In genomic region chr9:94705758-94706026, GRCm38 (mm10) we compare ENCODE assay signal across 18 mouse cellular contexts. TPM values are rescaled to one million over a fixed set of nuclear protein-coding genes. Genes with fewer than 3 reads are reported as not detected.
A peak's percentile ranks its signal among the peaks of the same experiment; 100 is the strongest.
DNase-seq lines count a peak whose midpoint lies in the region; ATAC-seq and TF ChIP-seq lines count a peak whose summit lies in the region.
"Had no signal": no experiment of that assay in that cellular context is flagged by ENCODE, and none has a peak within 500 bp of the region (broad histone marks: within the 10 kb centered on the region; RNA-seq: fewer than 3 reads in every experiment).

No protein-coding gene starts in this region.

- H3K36me3 ChIP-seq in forebrain, postnatal 0 days (ENCODE audit: insufficient read depth), result no peaks in the 10 kb centered on the region
- no peaks in the 10 kb centered on the region for H3K36me3 ChIP-seq in forebrain, embryonic 13.5 days (ENCODE audit: poor library complexity, severe bottlenecking)
- no peaks in the 10 kb centered on the region for H3K36me3 ChIP-seq in hindbrain, embryonic 16.5 days (ENCODE audit: control insufficient read depth, insufficient read depth, low read length)
- no peaks in the 10 kb centered on the region for H3K36me3 ChIP-seq in hindbrain, embryonic 10.5 days
- 0 out of 2 replicates have a peak, but pooled peaks cover 3% of the 10 kb centered on the region for H3K36me3 ChIP-seq in thymus, adult 2 months (ENCODE audit: control insufficient read depth, insufficient read depth, low read length)
- H3K36me3 ChIP-seq: forebrain, embryonic 10.5 days; heart, embryonic 15.5 days; midbrain, embryonic 10.5 days had no signal

- H3K4me3 ChIP-seq in forebrain, postnatal 0 days (ENCODE audit: low read depth, low read length), result no peak overlapping the region
- H3K4me3 ChIP-seq in forebrain, embryonic 13.5 days, result no peak overlapping the region
- no peak overlapping the region for H3K4me3 ChIP-seq in hindbrain, embryonic 16.5 days (ENCODE audit: low read length)
- no peak overlapping the region for H3K4me3 ChIP-seq in hindbrain, embryonic 10.5 days
- no peak overlapping the region for H3K4me3 ChIP-seq in thymus, adult 2 months (ENCODE audit: control insufficient read depth, insufficient read depth, low read length)
- H3K4me3 ChIP-seq: forebrain, embryonic 10.5 days; heart, embryonic 15.5 days; midbrain, embryonic 10.5 days had no signal

- no peak for TF ChIP-seq CTCF in forebrain, postnatal 0 days (IDR thresholded peaks at IDR 0.05; ENCODE audit: low read depth)
- TF ChIP-seq CTCF in thymus, adult 2 months (IDR thresholded peaks at IDR 0.05; ENCODE audit: borderline replicate concordance, control insufficient read depth, extremely low read depth, insufficient read depth, low read length, poor library complexity), result no peak

- WGBS in forebrain, postnatal 0 days, result 80% methylated on average over 2 of the region's 2 CpGs
- WGBS in forebrain, embryonic 13.5 days, result 85% methylated on average over 2 of the region's 2 CpGs
- WGBS in hindbrain, embryonic 16.5 days, result 80% methylated on average over 2 of the region's 2 CpGs
- WGBS in hindbrain, embryonic 10.5 days, result 91% methylated on average over 2 of the region's 2 CpGs
- 95% methylated on average over 2 of the region's 2 CpGs for WGBS in thymus, adult 2 months

- H3K9ac ChIP-seq in forebrain, postnatal 0 days, result no peak overlapping the region
- H3K9ac ChIP-seq in forebrain, embryonic 13.5 days, result no peak overlapping the region
- no peak overlapping the region for H3K9ac ChIP-seq in hindbrain, embryonic 16.5 days (ENCODE audit: low read depth, low read length)
- H3K9ac ChIP-seq: heart, embryonic 15.5 days had no signal

- no peaks in the 10 kb centered on the region for H3K9me3 ChIP-seq in forebrain, postnatal 0 days (ENCODE audit: low read length)
- H3K9me3 ChIP-seq in forebrain, embryonic 13.5 days (replicated peaks), result no peaks in the 10 kb centered on the region
- H3K9me3 ChIP-seq in hindbrain, embryonic 16.5 days (ENCODE audit: control insufficient read depth, low read length), result no peaks in the 10 kb centered on the region
- H3K9me3 ChIP-seq in hindbrain, embryonic 10.5 days, result no peaks in the 10 kb centered on the region
- H3K9me3 ChIP-seq: forebrain, embryonic 10.5 days; heart, embryonic 15.5 days; midbrain, embryonic 10.5 days had no signal

- no peak overlapping the region for H3K4me2 ChIP-seq in forebrain, postnatal 0 days (ENCODE audit: low read depth)
- no peak overlapping the region for H3K4me2 ChIP-seq in forebrain, embryonic 13.5 days
- no peak overlapping the region for H3K4me2 ChIP-seq in hindbrain, embryonic 16.5 days (ENCODE audit: low read length)
- H3K4me2 ChIP-seq: heart, embryonic 15.5 days had no signal

- H3K27ac ChIP-seq in forebrain, postnatal 0 days (ENCODE audit: low read depth, low read length), result no peak overlapping the region
- H3K27ac ChIP-seq in forebrain, embryonic 13.5 days, result no peak overlapping the region
- no peak overlapping the region for H3K27ac ChIP-seq in hindbrain, embryonic 16.5 days (ENCODE audit: low read depth, low read length)
- H3K27ac ChIP-seq in hindbrain, embryonic 10.5 days, result no peak overlapping the region
- no peak overlapping the region for H3K27ac ChIP-seq in thymus, adult 2 months (ENCODE audit: control insufficient read depth, insufficient read depth, low read length)
- H3K27ac ChIP-seq: forebrain, embryonic 10.5 days; heart, embryonic 15.5 days; midbrain, embryonic 10.5 days had no signal

- no peaks in the 10 kb centered on the region for H3K27me3 ChIP-seq in forebrain, postnatal 0 days (ENCODE audit: insufficient read depth, low read length)
- H3K27me3 ChIP-seq in forebrain, embryonic 13.5 days, result no peaks in the 10 kb centered on the region
- H3K27me3 ChIP-seq in hindbrain, embryonic 16.5 days (replicated peaks; ENCODE audit: control insufficient read depth, insufficient read depth, low read length), result no peaks in the 10 kb centered on the region
- no peaks in the 10 kb centered on the region for H3K27me3 ChIP-seq in hindbrain, embryonic 10.5 days (ENCODE audit: insufficient read depth, poor library complexity, severe bottlenecking)
- no peaks in the 10 kb centered on the region for H3K27me3 ChIP-seq in thymus, adult 2 months (ENCODE audit: control insufficient read depth, insufficient read depth, low read length)
- H3K27me3 ChIP-seq: heart, embryonic 15.5 days had no signal

- no peak for DNase-seq in forebrain, postnatal 0 days
- DNase-seq in hindbrain, embryonic 10.5 days (ENCODE audit: low spot score), result no peak
- peak; percentile 1 for DNase-seq in thymus, postnatal 14 days
- DNase-seq in thymus, adult 2 months, result no peak
- no peak for DNase-seq in embryo, embryonic 9.5 days (ENCODE audit: extremely low spot score)
- DNase-seq: adrenal gland, postnatal 25 days; B cell, adult 2 months; kidney, adult 2 months; kidney, postnatal 10 days; liver; lung, adult 18-20 months; right cerebral cortex, postnatal 4 days had no signal

- no peak for TF ChIP-seq POLR2A in thymus, adult 2 months (IDR thresholded peaks at IDR 0.05; ENCODE audit: control insufficient read depth, extremely low read depth, insufficient read depth, low read length, poor library complexity)

- peaks cover 4% of the 10 kb centered on the region for H3K4me1 ChIP-seq in forebrain, postnatal 0 days (ENCODE audit: insufficient read depth)
- 0 out of 2 replicates have a peak, but pooled peaks cover 6% of the 10 kb centered on the region for H3K4me1 ChIP-seq in forebrain, embryonic 13.5 days
- no peaks in the 10 kb centered on the region; the same call in 1 of the 2 replicates for H3K4me1 ChIP-seq in hindbrain, embryonic 16.5 days (ENCODE audit: control insufficient read depth, insufficient read depth, low read depth, low read length)
- peaks cover 15% of the 10 kb centered on the region for H3K4me1 ChIP-seq in hindbrain, embryonic 10.5 days (replicated peaks)
- no peaks in the 10 kb centered on the region; the same call in 1 of the 2 replicates for H3K4me1 ChIP-seq in thymus, adult 2 months (replicated peaks; ENCODE audit: control insufficient read depth, insufficient read depth, low read length)

- ATAC-seq in forebrain, postnatal 0 days, result peak; percentile 12; the same call in 1 of the 2 replicates
- ATAC-seq in forebrain, embryonic 13.5 days, result no peak
- ATAC-seq in hindbrain, embryonic 16.5 days, result 0 out of 2 replicates have a peak, but pooled peaks have one; percentile 18
- ATAC-seq: inflammation-experienced regulatory T-cells, adult 6 months had no signal

RNA-seq across cellular contexts. Expression of gene Slc9a9, which starts 36.0 kb away (rescaled TPM):
- total RNA-seq in forebrain, postnatal 0 days (2014; rRNA removed), result 5.3 and 6.7 TPM in 2 replicates
- polyA plus RNA-seq in forebrain, postnatal 0 days (2015; fragmentation: Nextera tagmentation; extraction: Ambion mirVana), result 3.3 and 4.8 TPM in 2 replicates
- 2.2 and 2.8 TPM in 2 replicates for polyA plus RNA-seq in forebrain, embryonic 13.5 days (2015; fragmentation: Nextera tagmentation; extraction: Ambion mirVana)
- 6.9 and 7.0 TPM in 2 replicates for polyA plus RNA-seq in hindbrain, embryonic 16.5 days (2015; fragmentation: Nextera tagmentation; extraction: Ambion mirVana)
- 2.9 and 3.2 TPM in 2 replicates for polyA plus RNA-seq in hindbrain, embryonic 10.5 days (2016; fragmentation: Nextera tagmentation; extraction: Ambion mirVana)
- polyA plus RNA-seq in thymus, adult 2 months (2012; rRNA removed), result 43.5 and 49.7 TPM in 2 replicates
